Mouse (Mus musculus): Measurements from ENCODE around the gene Immp2l.

Immp2l gene

DNA sequence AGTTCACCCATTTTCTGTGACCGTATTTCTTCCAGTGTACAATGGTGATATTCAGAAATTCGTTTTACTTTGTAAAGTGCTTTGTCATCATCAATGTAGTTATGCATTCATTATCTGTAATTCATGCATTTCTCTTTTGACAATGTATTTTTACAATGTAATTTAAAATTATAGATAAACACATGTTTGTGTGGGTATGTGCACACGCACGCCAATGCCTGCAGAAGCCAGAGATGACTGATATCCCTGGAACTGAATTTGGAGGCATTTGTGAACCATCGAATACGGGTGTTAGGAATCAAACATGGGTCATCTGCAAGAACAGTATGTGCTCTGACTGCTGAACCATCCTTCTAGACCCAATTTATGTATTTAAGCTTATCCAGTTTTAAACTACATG lies 161.6 kb downstream of the Immp2l start:
- DNase-seq (ENCODE audit: low spot score), result no peak

GRCm38 (mm10) chr12:41192829-41193228 lies 168.9 kb downstream of the Immp2l start:
- no peak for DNase-seq (ENCODE audit: low spot score)

DNA sequence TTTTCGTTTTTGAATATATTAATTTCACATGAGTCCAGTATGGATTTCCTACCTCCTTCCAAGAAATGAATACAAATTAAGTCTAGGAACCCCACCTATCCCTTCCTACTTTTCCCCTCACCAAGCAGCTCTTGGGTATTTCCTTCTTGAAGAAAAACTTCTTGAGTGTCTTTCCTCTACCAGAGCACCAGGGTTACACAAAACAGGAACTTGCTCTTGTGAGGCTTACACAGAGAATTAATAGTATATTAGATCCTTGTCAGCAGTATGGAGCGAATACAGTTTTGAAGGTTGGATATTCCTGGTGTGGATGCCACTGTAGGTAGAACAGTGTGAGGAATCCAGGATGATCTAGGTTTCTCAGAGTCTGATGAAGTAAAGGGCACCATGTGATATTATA lies 172.5 kb downstream of the Immp2l start:
- no peak for DNase-seq (ENCODE audit: low spot score)

DNA sequence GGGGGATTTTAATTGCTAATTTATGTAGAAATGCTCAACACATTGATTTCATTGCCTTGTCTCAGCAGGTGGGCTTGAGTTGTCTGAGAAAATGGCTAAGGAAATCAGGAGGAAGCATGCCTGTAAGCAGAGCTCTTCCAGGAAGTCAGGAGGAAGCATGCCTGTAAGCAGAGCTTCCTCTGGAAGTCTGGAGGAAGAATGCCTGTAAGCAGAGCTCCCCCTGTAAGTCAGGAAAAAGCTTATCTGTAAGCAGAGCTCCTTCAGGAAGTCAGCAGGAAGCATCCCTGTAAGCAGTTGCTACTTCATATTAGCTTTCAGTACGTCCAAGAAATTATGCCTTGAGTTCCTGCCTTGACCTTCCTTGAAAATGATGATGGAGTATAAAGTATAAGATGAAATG lies 191.3 kb downstream of the Immp2l start:
- no peak for DNase-seq (ENCODE audit: low spot score)

GRCm38 (mm10) chr12:41221893-41222292 lies 198.0 kb downstream of the Immp2l start:
- no peak for DNase-seq (ENCODE audit: low spot score)

- no peak for DNase-seq (ENCODE audit: low spot score)
These were observed 199.8 kb downstream of the Immp2l start for GRCm38 (mm10) chr12:41223686-41224085.

DNA sequence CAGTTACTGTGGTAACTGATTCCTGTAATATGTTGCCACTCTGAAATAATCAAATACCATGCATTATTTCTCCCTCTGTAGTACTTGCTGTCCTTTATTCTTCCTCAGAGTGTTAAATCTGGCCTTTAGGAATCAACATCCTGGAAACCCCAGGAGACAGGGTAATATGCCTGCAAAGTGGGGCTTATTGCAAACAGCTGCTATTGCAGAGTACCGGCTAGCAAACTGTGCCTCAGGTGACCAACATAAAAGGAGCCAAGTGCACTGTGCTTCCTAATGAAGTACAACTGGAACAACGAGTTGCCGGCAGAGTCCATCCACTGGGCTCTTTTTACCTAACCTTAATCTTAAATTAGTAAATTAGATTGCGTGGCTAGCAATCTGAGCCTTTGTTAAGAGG lies 200.6 kb downstream of the Immp2l start:
- DNase-seq (ENCODE audit: low spot score), result no peak

GRCm38 (mm10) chr12:41231966-41232365 lies 208.1 kb downstream of the Immp2l start:
- DNase-seq (ENCODE audit: low spot score), result no peak

GRCm38 (mm10) chr12:41237880-41238279 lies 214.0 kb downstream of the Immp2l start:
- DNase-seq (ENCODE audit: low spot score), result no peak

DNA sequence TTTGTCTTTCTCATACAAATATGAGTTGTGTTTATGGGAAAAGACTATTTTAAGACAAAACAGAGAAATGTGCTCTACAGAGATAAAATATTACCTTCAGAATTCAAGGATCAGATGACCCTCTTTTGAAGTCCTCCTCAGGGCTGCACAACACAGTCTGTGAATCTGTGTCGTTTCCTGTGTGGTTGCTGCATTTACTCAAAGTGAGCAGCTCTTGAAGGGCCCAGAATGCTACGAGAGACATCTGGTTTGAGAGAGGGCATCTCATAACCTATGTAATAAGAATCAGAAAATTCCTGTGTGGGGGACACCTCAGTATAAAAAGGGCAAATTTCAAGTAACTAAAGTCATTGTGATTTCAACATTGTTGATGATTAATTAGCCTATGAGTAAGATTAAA lies 217.3 kb downstream of the Immp2l start:
- DNase-seq (ENCODE audit: low spot score), result no peak

- DNase-seq (ENCODE audit: low spot score), result peak; percentile 33
These were observed 224.4 kb downstream of the Immp2l start for GRCm38 (mm10) chr12:41248254-41248653.

- no peak for DNase-seq (ENCODE audit: low spot score)
These were observed 226.2 kb downstream of the Immp2l start for GRCm38 (mm10) chr12:41250123-41250522.

- DNase-seq (ENCODE audit: low spot score), result no peak
These were observed 234.0 kb downstream of the Immp2l start for GRCm38 (mm10) chr12:41257905-41258304.

- no peak for DNase-seq (ENCODE audit: low spot score)
These were observed 235.7 kb downstream of the Immp2l start for GRCm38 (mm10) chr12:41259608-41260007.

- DNase-seq (ENCODE audit: low spot score), result no peak
These were observed 250.2 kb downstream of the Immp2l start for GRCm38 (mm10) chr12:41274136-41274535.

GRCm38 (mm10) chr12:41275361-41275760 lies 251.5 kb downstream of the Immp2l start:
- DNase-seq (ENCODE audit: low spot score), result no peak

GRCm38 (mm10) chr12:41277896-41278295 lies 254.0 kb downstream of the Immp2l start:
- no peak for DNase-seq (ENCODE audit: low spot score)

GRCm38 (mm10) chr12:41289047-41289446 lies 265.2 kb downstream of the Immp2l start:
- DNase-seq (ENCODE audit: low spot score), result no peak

- no peak for DNase-seq (ENCODE audit: low spot score)
These were observed 283.1 kb downstream of the Immp2l start for GRCm38 (mm10) chr12:41307015-41307414.

DNA sequence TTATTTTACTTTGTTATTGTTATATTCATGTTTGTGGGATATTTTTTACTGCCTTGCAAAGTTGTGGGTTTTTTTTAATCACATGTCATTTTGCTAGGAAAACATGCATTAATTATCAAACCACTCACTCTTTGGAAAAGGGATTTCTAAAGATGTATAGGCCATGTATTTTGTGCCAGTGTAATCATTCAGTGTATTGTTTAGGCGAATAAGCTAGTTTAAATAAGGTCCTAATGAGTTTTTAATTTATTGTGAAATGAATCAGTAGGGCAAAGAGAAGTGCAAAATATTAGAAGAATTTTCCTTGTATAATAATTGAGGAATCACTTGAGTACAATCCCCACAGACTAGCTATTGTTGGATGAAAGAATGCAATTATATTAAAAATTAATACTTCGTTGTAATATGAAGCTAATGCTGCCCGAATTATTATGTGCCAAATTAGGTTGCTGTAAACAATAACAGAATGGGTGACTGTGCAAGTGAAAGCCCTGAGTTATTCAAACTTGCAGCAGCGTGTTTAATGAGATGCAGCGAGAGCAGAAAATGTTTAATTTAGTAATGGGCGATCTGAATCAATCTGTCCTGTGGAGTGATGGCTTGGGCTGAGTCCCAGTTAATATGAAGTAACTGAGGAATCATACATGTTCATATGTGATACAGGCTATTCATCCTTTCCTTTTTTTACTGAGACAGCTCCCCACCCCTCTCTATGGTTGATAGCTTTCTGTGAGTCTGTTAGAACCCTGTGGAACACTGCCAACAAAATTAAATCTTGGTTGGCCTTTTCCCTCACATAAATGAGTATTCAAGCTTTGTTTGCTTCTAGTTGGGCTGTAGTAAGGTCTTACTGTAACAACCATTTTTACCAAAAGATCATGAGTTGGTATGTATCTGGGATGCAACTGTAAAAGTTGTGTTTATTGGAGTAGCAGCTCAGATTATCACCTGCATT lies 285.1 kb downstream of the Immp2l start:
- no peak for DNase-seq (ENCODE audit: low spot score)

- no peak for DNase-seq (ENCODE audit: low spot score)
These were observed 289.5 kb downstream of the Immp2l start for GRCm38 (mm10) chr12:41313391-41313790.

DNA sequence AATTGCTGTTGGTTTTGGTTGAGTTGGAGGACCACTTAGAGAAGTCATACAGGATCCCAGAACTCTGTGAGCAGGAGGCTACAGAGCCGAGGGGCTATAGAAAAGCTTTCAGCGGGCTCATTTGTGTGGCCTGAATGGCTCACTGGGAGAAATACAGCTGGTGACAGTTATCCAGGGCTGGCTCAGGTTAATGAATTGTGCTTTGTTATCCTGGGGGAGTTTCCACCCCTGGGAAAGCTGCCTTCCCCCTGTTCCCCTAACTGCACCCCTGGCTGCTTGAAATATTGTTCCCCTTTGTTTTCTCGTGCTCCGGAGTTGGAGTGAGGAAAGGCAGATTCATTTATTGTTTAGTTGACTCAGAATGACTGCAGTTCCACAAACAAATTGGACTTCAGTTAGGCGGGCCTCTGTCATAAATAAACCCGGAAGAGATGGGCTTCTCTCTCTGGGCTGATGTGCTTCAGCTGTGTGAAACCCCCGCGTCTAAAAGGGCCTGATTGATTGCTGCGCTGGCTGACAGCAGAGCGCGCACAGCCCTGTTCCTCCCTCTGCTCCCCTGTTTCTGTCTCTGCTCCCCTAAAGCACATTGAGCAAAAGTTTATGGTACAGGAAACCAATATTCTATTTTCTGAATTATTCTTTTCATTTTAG lies 291.0 kb downstream of the Immp2l start:
- no peak for DNase-seq (ENCODE audit: low spot score)

- DNase-seq (ENCODE audit: low spot score), result no peak
These were observed 292.0 kb downstream of the Immp2l start for GRCm38 (mm10) chr12:41315871-41316270.

Measured in left cerebral cortex, adult 11 months (tissue).